Mouse (Mus musculus): ENCODE data around the gene Gm20937. TPM values are rescaled to one million over a fixed set of nuclear protein-coding genes. Genes with fewer than 3 reads are reported as not detected.

Gm20937 gene
- not detected for polyA plus RNA-seq (2017; shearing (Covaris generic))

GRCm38 (mm10) chrY:68294798-68295197, at the start of gene Gm20937:
Gene Gm20937 (minus strand): TSS chrY:68294898.

Other genes starting within 250 kb of the Gm20937 start
- not detected for gene Gm20816, start 243.1 kb upstream of the Gm20937 start, polyA plus RNA-seq (2017; shearing (Covaris generic))

All from activated CD4-positive, CD25-positive, alpha-beta regulatory T cell, adult 9 weeks (primary cell).